Mouse (Mus musculus): ENCODE results near the gene Sult2a8. TPM values are rescaled to one million over a fixed set of nuclear protein-coding genes. Genes with fewer than 3 reads are reported as not detected.
"Not testable (repeated sequence)": the region's sequence is repeated elsewhere in the genome, so short reads cannot be mapped to it uniquely, and the experiment has no call there.

Gene Sult2a8
- not detected in 2 replicates for polyA plus RNA-seq (2016; fragmentation: Nextera tagmentation; extraction: Ambion mirVana)

DNA sequence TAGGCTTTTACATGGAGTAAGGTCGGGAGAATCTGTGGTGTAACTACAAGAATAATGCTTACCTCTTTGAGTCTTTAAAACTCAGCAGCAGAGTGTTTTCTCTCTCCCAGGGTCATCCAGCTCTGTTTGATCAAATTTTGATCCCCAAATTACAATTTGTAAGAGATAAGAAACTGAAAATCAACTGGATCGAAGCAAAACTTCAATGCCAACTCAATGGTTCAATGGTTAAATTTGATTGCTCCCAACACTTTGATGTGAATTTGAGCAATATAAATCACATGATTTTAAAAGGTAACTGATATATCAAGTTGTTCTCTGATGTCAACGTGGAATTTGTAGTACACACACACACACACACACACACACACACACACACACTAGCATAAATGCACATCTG is at the start of gene Sult2a8:
Gene Sult2a8 (minus strand): TSS at position 236 of the 400 bp plus-strand sequence.
- Histone ChIP-seq H3K4me3 (no peak within 1 kb of the TSS), H3K27me3 (ENCODE audit: insufficient read depth, poor library complexity, severe bottlenecking) (no peaks in the 10 kb centered on the region), H3K27ac (no peak within 1 kb of the TSS), H3K9me3 (peaks cover 45% of the 10 kb centered on the region), H3K4me1 (replicated peaks) (no peaks in the 10 kb centered on the region), H3K36me3 (no peaks in the 10 kb centered on the region)
- 66% methylated on average over 3 of the region's 3 CpGs for whole genome bisulfite sequencing
- no peak for DNase-seq (ENCODE audit: low spot score)

DNA sequence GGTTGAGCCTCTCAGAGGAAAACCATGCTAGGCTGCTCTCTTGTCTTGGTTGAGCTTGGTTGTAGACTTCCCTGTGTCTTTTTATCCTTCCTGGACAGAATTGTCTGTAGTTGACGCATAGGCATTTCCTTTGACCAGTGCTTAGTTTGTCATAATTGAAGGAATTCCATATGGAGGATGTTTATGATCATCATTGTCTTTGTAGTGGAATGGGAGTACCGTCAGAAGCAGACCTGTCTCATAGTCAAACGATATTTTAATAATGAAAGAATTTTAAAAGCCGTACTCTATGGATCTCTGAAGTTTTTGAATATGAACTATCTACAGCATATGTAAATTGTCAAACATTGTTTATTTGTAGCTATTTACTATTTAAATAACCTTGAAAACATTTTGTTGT is 47.6 kb upstream of the Sult2a8 start, which contains the start of gene Sult2a7:
Gene Sult2a7 (minus strand): TSS at position 101 of the 400 bp plus-strand sequence.
- no peaks in the 10 kb centered on the region for H3K36me3 ChIP-seq
- H3K4me1 ChIP-seq (replicated peaks): no peaks in the 10 kb centered on the region
- no peak within 1 kb of the TSS for H3K27ac ChIP-seq
- no peaks in the 10 kb centered on the region for H3K27me3 ChIP-seq (ENCODE audit: insufficient read depth, poor library complexity, severe bottlenecking)
- no peak for DNase-seq (ENCODE audit: low spot score)
- WGBS: 88% methylated on average over 4 of the region's 4 CpGs
- peaks cover 44% of the 10 kb centered on the region for H3K9me3 ChIP-seq
- H3K4me3 ChIP-seq: no peak within 1 kb of the TSS

DNA sequence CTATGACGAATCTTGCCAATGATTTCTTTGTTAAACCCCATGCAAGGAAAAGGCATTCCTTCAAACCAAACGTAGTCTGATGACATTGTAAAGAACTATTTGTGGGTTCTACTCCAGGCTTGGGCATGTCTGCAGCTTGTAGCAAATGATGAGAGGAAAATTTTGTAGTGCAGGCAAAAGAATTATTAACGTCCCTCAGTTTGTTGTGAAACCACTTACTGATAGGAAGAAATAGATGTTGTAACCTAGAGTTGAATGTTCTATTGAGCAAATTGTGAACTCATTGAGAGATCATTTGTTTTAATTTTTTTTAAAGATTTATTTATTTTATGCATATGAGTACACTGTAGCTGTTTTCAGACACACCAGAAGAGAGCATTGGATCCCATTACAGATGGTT is 46.3 kb upstream of the Sult2a8 start:
- no peaks in the 10 kb centered on the region for H3K27me3 ChIP-seq (ENCODE audit: insufficient read depth, poor library complexity, severe bottlenecking)
- H3K4me1 ChIP-seq (replicated peaks): no peaks in the 10 kb centered on the region
- DNase-seq (ENCODE audit: low spot score): no peak
- no peak overlapping the region for H3K4me3 ChIP-seq
- H3K36me3 ChIP-seq: no peaks in the 10 kb centered on the region
- H3K9me3 ChIP-seq: peaks cover 45% of the 10 kb centered on the region
- WGBS: 73% methylated on average over 3 of the region's 3 CpGs
- H3K27ac ChIP-seq: no peak overlapping the region

DNA sequence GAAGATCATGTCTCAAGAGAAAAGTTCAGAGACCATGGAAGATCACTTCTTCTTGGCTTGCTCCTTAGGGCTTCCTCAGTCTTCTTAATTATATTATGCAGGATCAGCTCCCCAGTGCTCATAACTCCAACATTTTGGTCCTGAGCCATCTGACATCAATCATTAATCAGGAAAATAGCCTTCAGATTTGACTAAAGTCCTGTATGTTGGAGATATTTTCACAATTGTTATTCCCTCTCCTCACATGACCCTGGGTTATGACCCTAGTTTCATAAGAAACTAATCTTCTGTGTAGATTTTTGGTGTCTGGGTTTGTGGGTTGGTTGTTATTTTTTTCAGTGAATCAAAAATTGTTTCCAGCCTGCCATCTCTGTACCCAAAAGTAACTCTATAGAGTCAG is 7.0 kb downstream of the Sult2a8 start:
- Histone ChIP-seq H3K4me3 (no peak overlapping the region), H3K36me3 (no peaks in the 10 kb centered on the region), H3K27ac (no peak overlapping the region), H3K4me1 (replicated peaks) (no peaks in the 10 kb centered on the region), H3K9me3 (peaks cover 56% of the 10 kb centered on the region), H3K27me3 (ENCODE audit: insufficient read depth, poor library complexity, severe bottlenecking) (no peaks in the 10 kb centered on the region)
- DNase-seq (ENCODE audit: low spot score): no peak

DNA sequence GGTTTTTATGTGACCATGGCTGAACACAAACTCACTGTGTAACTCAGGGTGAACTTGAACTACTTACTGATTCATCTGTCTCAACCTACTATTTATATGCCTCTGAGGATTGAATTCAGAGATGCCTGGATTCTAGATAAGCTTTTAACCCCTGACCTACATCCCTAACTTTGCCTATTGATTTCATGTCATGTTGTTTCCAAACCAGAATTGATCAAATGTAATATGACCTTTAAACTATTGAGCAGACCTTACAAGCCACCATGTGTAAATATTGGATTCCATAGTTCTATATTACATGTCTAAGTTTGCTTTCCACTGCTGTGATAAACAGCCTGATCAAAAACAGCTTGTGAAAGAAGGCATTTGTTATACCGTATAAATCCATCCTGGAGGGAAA is 8.1 kb downstream of the Sult2a8 start:
- no peak for DNase-seq (ENCODE audit: low spot score)
- H3K27me3 ChIP-seq (ENCODE audit: insufficient read depth, poor library complexity, severe bottlenecking): no peaks in the 10 kb centered on the region
- 81% methylated on average over 1 of the region's 1 CpGs for WGBS
- H3K27ac ChIP-seq: no peak overlapping the region
- no peak overlapping the region for H3K4me3 ChIP-seq
- no peaks in the 10 kb centered on the region for H3K36me3 ChIP-seq
- no peaks in the 10 kb centered on the region for H3K4me1 ChIP-seq (replicated peaks)
- peaks cover 56% of the 10 kb centered on the region for H3K9me3 ChIP-seq

DNA sequence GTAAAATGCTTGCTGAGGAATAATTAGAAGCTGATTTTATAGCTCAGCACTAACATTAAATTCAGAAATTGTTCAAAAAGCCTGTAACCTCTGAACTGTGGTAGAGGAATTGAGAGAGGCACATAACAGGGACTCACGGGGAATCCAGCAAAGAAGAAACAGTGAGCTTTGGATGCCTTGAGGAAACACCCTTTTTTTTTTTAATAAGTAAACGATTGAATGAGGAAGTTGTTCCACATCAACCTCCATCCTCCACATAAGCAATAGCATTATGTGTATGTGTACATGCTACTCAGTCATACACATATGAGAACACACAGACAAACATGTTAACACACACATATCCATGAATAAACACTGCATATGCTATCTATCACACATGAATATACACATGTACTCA is 8.5 kb downstream of the Sult2a8 start:
- WGBS: 90% methylated on average over 2 of the region's 2 CpGs
- Histone ChIP-seq H3K4me3 (no peak overlapping the region), H3K27me3 (ENCODE audit: insufficient read depth, poor library complexity, severe bottlenecking) (no peaks in the 10 kb centered on the region), H3K27ac (no peak overlapping the region), H3K36me3 (no peaks in the 10 kb centered on the region), H3K9me3 (peaks cover 54% of the 10 kb centered on the region), H3K4me1 (replicated peaks) (no peaks in the 10 kb centered on the region)
- no peak for DNase-seq (ENCODE audit: low spot score)

DNA sequence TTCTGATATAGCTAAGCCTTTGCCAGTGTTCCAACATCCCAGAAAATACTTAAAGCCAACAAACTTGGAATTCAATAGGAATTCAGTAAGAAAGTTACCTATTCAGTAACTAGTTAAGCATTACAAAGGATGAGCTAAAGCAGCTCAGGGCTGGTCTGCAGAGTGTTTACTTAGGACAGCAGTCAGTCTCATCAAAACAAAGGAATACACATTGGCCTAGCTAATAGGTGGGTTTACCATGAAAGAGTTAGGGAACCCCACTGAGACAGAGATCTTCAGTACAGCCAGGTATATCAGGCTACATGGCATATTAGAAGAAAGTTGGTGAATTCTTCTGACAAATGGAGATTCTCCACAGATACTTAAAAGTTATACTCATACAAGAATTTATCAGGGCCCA is 47.2 kb downstream of the Sult2a8 start:
- DNase-seq (ENCODE audit: low spot score): not testable (repeated sequence)

DNA sequence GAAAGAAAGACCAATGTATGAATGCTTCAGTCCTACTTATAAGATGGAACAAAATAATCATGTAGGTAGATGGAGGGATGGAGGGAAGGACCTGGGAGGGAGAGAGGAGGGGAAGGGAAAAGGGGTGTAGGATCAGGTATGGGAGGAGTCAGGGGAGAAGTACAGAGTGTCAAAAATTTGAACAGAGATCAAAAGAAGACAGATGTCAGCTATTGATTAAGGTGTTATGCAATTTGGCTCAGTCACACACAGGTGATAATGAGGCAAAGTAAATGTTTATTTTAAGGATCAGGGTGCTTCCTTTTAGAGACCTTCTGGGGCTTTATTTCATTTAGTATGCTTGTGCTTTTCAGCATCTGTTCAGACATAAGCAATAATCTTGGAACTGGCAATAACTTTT is 50.1 kb downstream of the Sult2a8 start:
- Histone ChIP-seq H3K36me3 (no peaks in the 10 kb centered on the region), H3K27ac (no peak overlapping the region), H3K4me1 (replicated peaks) (no peaks in the 10 kb centered on the region), H3K27me3 (ENCODE audit: insufficient read depth, poor library complexity, severe bottlenecking) (no peaks in the 10 kb centered on the region), H3K4me3 (no peak overlapping the region), H3K9me3 (peaks cover 50% of the 10 kb centered on the region)
- DNase-seq (ENCODE audit: low spot score): no peak

More for the DNA sequence above, 47.2 kb downstream of the Sult2a8 start:
- not testable (repeated sequence) for H3K27me3 ChIP-seq (ENCODE audit: insufficient read depth, poor library complexity, severe bottlenecking); H3K27ac ChIP-seq; H3K4me3 ChIP-seq; H3K36me3 ChIP-seq; H3K4me1 ChIP-seq (replicated peaks)
- peaks cover 42% of the 10 kb centered on the region for H3K9me3 ChIP-seq

Other genes with a start within 250 kb of the Sult2a8 start
- gene Sult2a6, start 191.9 kb downstream of the Sult2a8 start, polyA plus RNA-seq (2016; fragmentation: Nextera tagmentation; extraction: Ambion mirVana): not detected in 2 replicates
- not detected in 2 replicates for gene Obox8, start 113.2 kb downstream of the Sult2a8 start, polyA plus RNA-seq (2016; fragmentation: Nextera tagmentation; extraction: Ambion mirVana)
- not detected in 2 replicates for gene Sult2a7, start 47.5 kb upstream of the Sult2a8 start, polyA plus RNA-seq (2016; fragmentation: Nextera tagmentation; extraction: Ambion mirVana)
- 0.16 and 0.22 TPM in 2 replicates for gene Vmn1r90, start 116.7 kb upstream of the Sult2a8 start, polyA plus RNA-seq (2016; fragmentation: Nextera tagmentation; extraction: Ambion mirVana)
- not detected in 2 replicates for gene Obox7, start 212.7 kb upstream of the Sult2a8 start, polyA plus RNA-seq (2016; fragmentation: Nextera tagmentation; extraction: Ambion mirVana)